Mouse (Mus musculus): ENCODE data around the gene Tm9sf4. TPM values are rescaled to one million over a fixed set of nuclear protein-coding genes. Genes with fewer than 3 reads are reported as not detected.
A peak's percentile ranks its signal among the peaks of the same experiment; 100 is the strongest.

Tm9sf4 gene
- total RNA-seq, 2 experiments from 2014 or later: 68.7 to 73.8 TPM

DNA sequence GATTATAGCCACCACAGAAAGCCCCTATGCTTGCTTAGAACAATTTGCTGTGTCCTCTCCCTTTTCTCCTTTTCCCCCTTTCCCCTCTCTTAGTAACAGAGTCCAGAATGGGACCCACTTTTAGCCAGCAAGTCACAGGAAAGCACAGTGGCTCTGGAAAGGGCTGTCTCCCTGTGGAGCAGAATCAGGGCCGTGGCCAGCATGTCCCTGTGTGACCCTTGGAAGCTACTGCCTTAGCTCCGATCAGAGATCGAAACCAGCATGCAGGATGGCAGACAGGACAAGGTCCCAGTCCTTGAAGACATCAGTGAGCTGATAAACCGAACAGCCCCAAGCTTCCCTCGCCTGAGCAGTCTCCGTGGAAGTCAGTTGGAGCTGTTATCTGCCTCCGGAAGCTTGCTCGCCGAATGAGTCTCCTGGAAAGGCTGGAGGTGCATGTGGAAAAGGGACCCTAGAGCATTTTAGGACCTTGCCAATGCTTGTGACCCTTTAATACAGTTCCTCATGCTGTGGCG, 56.8 kb downstream of the Tm9sf4 start:
- no peak for DNase-seq

- DNase-seq: no peak
Measured at GRCm38 (mm10) chr2:153218516-153218915, 57.4 kb downstream of the Tm9sf4 start.

DNA sequence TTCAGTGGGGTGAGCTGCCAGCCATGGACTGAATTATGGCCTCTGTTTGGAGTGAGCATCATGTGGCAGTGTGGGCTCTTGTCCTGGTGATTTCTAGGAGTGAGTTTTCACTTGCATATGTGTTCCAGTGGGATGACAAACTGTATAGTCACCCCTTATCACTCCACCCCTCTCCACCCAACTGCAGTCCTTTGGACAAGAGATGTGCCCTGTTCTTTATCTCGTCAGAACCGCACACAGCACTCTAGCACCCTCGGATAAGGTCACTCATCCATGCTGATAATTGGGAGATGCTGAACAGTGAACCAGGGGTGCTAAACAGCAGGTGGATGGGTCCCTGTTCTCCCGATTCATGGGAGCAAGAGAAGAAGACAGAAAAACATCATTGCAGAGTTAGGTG, 60.5 kb downstream of the Tm9sf4 start:
- no peak for DNase-seq

GRCm38 (mm10) chr2:153222130-153222529, 61.0 kb downstream of the Tm9sf4 start:
- no peak for DNase-seq

- no peak for DNase-seq
Measured at GRCm38 (mm10) chr2:153222566-153222965, 61.5 kb downstream of the Tm9sf4 start.

DNA sequence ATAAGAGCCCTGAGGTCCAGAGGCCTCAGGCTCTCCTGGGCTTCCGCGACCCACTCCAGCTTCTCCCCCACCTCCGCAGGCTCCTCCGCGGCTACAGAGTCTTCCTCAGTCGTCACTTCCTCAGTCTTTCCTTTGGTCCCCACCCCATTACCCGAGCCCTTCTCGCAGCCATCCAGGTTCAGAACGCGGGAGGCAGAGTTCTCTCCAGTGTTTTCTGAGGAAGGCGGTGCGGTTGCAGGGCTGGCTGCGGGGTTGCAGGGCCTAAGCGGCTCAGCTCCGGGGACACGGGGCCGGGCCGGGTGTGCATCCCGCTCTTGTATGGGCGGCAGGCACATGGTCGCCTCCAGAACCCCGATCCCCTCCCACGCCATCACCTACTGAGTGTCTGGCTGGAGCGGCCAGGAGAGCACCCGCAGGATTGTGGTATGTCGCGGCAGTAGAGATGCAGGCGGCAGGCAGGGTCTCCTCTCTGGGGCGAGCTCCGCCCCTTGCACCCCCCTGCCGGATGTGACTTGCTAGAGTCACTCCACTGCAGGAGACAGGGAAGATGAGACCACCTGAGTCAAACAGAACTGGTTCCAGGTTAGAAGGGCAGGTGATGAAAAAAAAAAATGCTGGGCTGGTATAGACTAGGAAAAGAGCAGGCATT, 64.0 kb downstream of the Tm9sf4 start, which contains the start of gene Tspyl3:
Tspyl3 (minus strand) TSS at position 496 of the 649 bp plus-strand sequence.
- peak; percentile 38 for DNase-seq

DNA sequence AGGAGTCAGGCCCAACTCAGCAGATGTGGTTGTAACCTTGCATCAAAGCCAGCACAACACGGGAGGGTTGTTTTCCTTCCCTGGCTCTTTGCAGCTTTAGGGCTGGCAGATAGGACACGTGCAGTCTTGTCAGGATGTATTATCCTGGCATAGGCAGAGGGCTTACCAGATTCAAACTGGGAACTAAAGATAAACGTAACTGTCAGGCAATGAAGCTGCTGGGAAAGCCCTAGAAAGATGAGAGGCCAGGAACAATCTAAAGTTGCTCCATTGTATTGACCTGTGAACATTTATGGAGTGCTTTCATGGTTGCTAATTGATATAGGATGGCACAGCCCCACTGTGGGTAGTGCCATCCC, 64.5 kb downstream of the Tm9sf4 start:
- no peak for DNase-seq

- DNase-seq: no peak
Measured at GRCm38 (mm10) chr2:153227959-153228358, 66.9 kb downstream of the Tm9sf4 start.

GRCm38 (mm10) chr2:153228523-153228922, 67.4 kb downstream of the Tm9sf4 start:
- DNase-seq: no peak

DNA sequence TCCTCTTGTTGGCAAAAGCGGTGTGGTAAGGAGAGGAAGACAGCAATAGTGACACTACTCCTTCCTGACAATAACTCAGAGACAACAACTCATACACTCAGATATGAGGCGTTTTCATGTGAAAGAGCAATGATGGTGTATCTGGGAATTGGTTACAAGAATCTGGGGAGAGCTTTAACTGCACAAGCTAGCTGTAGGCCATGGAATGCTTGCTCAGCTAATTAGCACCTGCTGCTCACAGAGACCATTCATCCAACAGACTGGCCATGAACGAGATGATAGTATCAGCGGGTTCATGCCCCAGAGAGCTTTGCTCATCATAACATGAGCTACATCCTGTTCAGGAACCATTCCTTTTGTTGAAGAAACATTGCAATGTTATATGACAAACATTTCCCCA, 76.1 kb downstream of the Tm9sf4 start:
- no peak for DNase-seq

GRCm38 (mm10) chr2:153237891-153238290, 76.8 kb downstream of the Tm9sf4 start:
- no peak for DNase-seq

- no peak for DNase-seq
Measured at GRCm38 (mm10) chr2:153238406-153238805, 77.3 kb downstream of the Tm9sf4 start.

GRCm38 (mm10) chr2:153239021-153239859, 78.1 kb downstream of the Tm9sf4 start:
- no peak for DNase-seq

- no peak for DNase-seq
Measured at GRCm38 (mm10) chr2:153239860-153240480, 78.9 kb downstream of the Tm9sf4 start.

GRCm38 (mm10) chr2:153240701-153241235, 79.7 kb downstream of the Tm9sf4 start:
- no peak for DNase-seq

GRCm38 (mm10) chr2:153241250-153242014, 80.3 kb downstream of the Tm9sf4 start, which contains the start of the genes Plagl2 and Pofut1:
TSS of gene Plagl2 (minus strand) at chr2:153241426.
TSS of gene Pofut1 (plus strand) at chr2:153241533.
- peak; percentile 91 for DNase-seq

- no peak for DNase-seq
Measured at GRCm38 (mm10) chr2:153242156-153242555, 81.1 kb downstream of the Tm9sf4 start.

- no peak for DNase-seq
Measured at GRCm38 (mm10) chr2:153249751-153250150, 88.6 kb downstream of the Tm9sf4 start.

GRCm38 (mm10) chr2:153256604-153257003, 95.5 kb downstream of the Tm9sf4 start:
- DNase-seq: no peak

GRCm38 (mm10) chr2:153259030-153259863, 98.1 kb downstream of the Tm9sf4 start:
- no peak for DNase-seq
